Comparison of ENCODE assay signal across 14 mouse cellular contexts in the genomic region with DNA sequence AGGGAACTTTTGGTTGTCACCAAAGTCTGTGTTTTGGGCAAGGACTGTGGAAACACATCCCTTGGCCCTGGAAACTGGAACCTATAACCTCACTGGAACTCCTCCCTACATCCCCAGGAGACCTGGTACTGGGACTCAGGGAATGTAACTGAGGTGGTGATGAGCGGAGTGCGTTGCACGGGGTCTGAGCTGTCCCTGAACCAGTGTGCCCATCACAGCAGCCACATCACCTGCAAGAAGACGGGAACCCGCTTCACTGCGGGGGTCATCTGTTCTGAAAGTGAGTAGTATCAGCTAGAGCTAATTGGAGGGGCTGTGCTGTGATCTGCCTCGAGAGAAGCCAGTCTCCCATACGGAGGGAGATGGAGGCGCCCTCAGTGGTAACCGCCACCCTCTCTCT.
"Had no signal": no experiment of that assay in that cellular context is flagged by ENCODE, and none has a peak within 500 bp of the region (broad histone marks: within the 10 kb centered on the region; RNA-seq: fewer than 3 reads in every experiment).

No protein-coding gene starts in this region.

- H3K27ac ChIP-seq: midbrain, embryonic 10.5 days; midbrain, embryonic 12.5 days; neural tube, embryonic 12.5 days; stomach, embryonic 15.5 days; stomach, postnatal 0 days had no signal

- H3K9me3 ChIP-seq: midbrain, embryonic 10.5 days; midbrain, embryonic 12.5 days; neural tube, embryonic 12.5 days; stomach, embryonic 15.5 days had no signal

- H3K4me3 ChIP-seq: midbrain, embryonic 10.5 days; midbrain, embryonic 12.5 days; neural tube, embryonic 12.5 days; stomach, embryonic 15.5 days had no signal

- DNase-seq: lung, embryonic 14.5 days; lung, postnatal 10 days; lung, postnatal 4 days; midbrain, embryonic 14.5 days; right cerebral cortex, postnatal 14 days; thymus, adult 18-20 months; thymus, postnatal 14 days; thymus, postnatal 36 days had no signal

- H3K9ac ChIP-seq: lung, embryonic 14.5 days; midbrain, embryonic 12.5 days; neural tube, embryonic 12.5 days; stomach, embryonic 15.5 days had no signal

- H3K4me2 ChIP-seq: lung, embryonic 14.5 days; midbrain, embryonic 12.5 days; neural tube, embryonic 12.5 days; stomach, embryonic 15.5 days had no signal

- H3K27me3 ChIP-seq: midbrain, embryonic 12.5 days; neural tube, embryonic 12.5 days; stomach, embryonic 15.5 days had no signal

- ATAC-seq: midbrain, embryonic 16.5 days had no signal
